Mouse (Mus musculus) gastrocnemius, adult 18-20 months (tissue): ENCODE results near the gene Fam13a. TPM values are rescaled to one million over a fixed set of nuclear protein-coding genes. Genes with fewer than 3 reads are reported as not detected.
A peak's percentile ranks its signal among the peaks of the same experiment; 100 is the strongest.

Experiments
- DNase-seq: peaks from one replicate; pipeline ENCODE4 v3.0.0; 2021; ENCODE audit warnings: low spot score
- long read RNA-seq, 2 experiments: library from polyadenylated mRNA; stranded (forward); transcript quantifications; one replicate each; pipeline ENCODE4 v2.0.0; 2021
- total RNA-seq, 2 experiments: library from RNA; stranded (reverse); gene quantifications; 2 replicates each; pipeline ENCODE4 v1.2.3; 2021

The Fam13a gene
- total RNA-seq, result 1 to 10 TPM; 9.6 to 9.8 TPM
- long read RNA-seq, experiment 1, result 0 reads
- long read RNA-seq, experiment 2, result 0 reads

DNA sequence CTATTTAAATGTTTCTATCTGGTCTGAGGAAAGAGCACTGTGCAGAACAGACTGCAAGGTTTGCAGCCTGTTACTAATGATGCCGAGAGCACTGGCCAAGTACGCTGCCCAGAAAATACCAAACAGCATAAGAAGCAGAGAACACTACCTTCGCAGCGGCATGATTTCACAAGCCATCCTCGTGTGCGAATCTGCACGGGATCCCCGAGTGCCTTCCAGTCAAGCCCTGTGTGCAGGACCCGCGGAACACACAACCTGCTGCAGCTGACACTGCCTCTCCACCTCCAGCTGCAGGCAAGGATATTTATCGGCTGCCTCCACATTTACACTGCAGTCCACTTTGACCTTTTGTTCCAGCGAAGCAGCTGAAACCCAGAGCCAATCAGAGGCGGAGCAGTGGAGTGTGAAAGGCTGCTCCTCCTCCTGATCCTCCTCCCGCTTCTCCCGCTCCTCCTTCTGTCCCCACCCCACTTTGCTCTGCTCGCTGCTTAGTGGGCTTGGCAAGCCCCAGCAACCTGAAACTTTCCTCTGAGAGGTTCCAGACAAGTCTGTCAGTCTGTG is at the start of gene Fam13a:
Gene Fam13a (minus strand): TSS at position 386 of the 561 bp plus-strand sequence.
- peak; percentile 90 for DNase-seq

DNA sequence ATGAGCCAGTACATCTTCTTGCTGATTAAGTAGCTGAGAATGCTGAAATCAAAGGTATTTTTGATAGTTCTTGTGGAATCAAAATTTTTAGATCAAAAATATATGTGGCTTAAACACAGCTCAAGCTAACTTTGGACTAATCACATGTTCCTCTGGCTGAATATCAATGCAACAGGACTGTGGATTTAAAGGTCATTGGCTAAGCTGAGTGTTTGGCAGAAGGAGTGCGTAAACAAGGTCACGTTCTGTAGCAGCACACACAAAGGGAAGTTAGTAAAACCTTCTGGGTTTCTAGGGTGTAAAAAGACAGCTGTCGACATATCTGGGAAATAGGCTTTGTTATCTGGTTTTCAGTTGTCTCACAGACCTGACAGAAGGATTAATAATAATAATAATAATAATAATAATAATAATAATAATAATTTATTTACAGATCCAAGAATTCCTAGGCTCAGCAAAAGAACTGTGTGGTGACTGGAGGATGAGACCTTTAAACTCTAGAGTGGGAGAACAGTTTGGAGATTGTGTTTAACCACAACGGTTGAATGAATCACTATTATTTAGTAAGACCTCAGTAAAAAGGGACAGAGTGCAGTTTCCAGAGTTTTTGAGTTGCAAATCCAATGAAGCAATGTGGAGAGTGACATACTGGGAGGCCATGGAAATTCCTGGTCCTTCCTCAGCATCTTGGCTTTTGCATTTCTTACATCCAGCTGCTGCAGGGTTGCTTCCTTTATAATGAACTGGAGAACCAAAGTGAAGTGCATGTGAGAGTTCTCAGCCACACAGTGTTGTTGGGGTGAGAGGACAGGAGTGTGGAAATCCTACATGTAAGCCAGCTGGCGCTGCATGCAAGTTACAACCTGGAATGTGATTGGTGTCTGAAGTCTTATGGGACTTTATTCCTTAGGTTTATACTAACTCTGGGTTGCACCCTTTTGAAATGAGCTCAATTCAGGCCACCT is 48.0 kb upstream of the Fam13a start:
- DNase-seq, result peak; percentile 4

GRCm38 (mm10) chr6:59071691-59072090 is 47.3 kb upstream of the Fam13a start:
- no peak for DNase-seq

- peak; percentile 36 for DNase-seq
Measured at GRCm38 (mm10) chr6:59068187-59068586, 43.8 kb upstream of the Fam13a start.

GRCm38 (mm10) chr6:59064440-59064839 is 40.1 kb upstream of the Fam13a start:
- DNase-seq, result no peak

DNA sequence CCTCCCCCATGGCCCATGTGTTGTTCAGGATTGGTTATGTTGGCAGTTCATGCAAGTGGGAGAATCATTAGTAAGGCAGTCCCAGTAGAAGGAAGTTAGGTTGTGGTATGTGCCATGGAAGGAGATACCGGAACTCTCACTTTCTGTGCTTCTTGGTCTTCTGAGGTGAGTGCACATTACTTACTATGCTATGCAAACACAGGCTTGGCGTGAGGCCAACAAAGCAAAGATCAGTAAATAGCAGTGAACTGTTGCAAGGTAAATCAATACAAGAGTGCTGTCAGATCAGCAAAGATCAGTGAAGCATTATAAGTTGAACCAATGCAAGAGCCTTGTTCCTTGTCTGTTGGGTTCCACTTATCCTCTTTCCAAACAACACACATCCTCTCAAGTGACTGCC is 28.9 kb upstream of the Fam13a start:
- no peak for DNase-seq

- DNase-seq, result peak; percentile 13
Measured at GRCm38 (mm10) chr6:59039719-59040118, 15.4 kb upstream of the Fam13a start.

GRCm38 (mm10) chr6:59032748-59033147 is 8.4 kb upstream of the Fam13a start:
- DNase-seq, result no peak

DNA sequence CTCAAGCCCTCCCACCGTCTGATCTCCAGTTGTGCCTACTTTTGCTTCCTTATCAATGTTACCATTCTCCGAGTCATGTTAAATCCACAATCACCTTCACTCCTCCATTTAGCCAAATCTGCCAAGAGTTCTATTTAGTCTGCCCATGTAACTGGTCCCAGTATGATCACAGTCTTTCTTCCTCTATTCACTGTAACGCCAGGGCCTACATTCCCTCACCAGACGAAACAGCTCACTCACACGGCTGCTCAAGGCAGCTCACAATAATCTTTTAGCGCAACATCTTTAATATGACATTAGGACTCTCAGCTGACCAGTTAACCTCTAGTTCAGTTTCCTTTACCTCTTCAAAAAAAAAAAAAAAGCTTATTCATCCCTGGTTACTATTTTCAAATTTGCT is 7.2 kb upstream of the Fam13a start:
- no peak for DNase-seq

GRCm38 (mm10) chr6:59030667-59031066 is 6.3 kb upstream of the Fam13a start:
- no peak for DNase-seq

- DNase-seq, result no peak
Measured at GRCm38 (mm10) chr6:59030037-59030436, 5.7 kb upstream of the Fam13a start.

DNA sequence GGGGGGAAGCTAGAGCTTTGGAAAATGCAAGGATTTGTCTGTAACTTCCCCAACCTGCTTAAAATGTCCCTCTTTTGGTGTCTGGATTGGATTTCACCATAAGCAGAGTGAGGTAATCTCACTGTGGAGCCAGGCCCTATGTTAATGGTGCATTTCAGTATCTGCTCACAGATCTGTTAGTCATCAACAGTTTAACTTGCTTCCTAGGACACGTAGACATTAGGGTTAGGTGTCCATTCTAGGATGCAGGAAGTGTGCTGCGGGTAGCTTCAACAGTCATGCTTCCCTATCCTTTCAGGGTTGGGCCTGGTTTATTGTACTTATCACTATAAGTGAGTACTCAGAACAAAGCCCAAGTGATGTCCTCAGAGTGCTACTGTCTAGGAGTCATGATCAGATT is 4.5 kb upstream of the Fam13a start:
- no peak for DNase-seq

DNA sequence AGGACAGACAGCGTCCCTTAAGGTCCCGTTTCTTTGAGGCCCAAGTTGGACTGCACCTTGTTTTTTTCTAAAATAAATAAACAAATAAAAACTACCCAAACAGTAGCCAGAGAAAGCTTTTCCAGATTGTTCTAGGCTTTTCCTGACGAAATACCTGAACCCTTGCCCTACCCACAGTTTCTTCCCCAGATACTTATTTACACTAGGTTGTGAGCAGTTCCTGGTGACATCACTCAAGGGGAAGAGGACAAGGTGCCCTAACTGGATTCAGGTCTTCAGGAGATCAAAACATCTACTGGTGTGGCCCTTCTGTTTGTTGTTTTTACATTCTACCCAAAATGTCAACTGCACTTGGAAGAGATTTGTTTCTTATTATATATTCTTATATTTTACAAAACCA is 457 bp upstream of the Fam13a start:
- no peak for DNase-seq

- DNase-seq, result no peak
Measured at GRCm38 (mm10) chr6:59023455-59024163, 740 bp downstream of the Fam13a start.

DNA sequence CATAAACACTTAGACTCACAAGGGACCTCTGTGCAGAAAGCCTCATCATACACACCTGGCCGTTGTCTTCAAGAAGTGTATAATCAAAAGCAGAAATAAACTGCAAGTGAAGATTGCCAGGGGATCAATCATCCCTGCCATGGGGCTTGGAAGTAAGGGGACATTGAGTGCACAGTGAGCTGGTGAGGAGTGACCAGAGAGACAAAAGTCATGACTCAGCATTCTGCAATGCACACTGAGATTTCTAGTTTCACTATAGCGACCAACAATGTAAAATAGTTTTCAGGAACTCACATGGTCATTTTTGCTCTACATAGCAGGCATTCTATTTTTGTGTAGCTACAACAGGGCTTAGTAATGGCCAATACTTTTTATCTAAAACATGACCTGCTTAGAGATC is 1.7 kb downstream of the Fam13a start:
- no peak for DNase-seq

DNA sequence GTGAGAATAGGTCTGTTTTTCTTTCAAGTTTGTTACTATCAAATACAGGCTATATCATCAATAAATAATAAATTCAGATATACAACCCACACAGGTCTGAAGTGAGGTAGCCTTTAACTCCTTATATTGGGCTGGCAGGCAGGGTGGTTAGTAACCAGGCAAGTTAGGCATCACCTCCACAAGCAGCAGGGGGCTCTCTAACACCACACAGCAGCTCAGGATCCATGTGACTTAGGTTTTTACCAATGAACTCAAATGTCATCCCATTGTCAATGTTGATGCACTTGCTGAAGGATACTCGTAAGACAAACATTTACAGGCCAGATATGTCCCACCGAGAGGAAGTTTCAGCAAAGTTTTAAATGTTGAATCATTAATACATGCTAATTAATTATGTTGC is 4.0 kb downstream of the Fam13a start:
- DNase-seq, result peak; percentile 38

DNA sequence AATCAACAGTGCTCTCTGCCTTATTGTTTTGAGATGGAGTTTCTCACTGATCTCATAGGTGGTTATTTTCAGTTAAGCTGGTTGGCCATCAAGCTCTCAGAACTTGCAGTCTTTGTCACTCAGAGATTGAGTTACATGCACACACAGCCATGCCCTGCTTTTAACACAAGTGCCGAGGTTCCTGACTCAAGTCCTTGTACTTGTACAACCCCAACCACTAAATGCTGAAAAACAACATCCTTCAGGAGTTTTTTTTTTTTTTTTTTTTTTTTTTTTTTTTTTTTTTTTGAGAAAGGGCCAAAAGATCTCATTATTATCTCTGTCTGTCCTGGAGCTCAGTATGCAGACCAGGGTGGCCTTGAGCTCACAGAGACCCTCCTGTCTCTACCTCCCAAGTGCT is 4.5 kb downstream of the Fam13a start:
- DNase-seq, result no peak

- DNase-seq, result no peak
Measured at GRCm38 (mm10) chr6:59016336-59016832, 8.0 kb downstream of the Fam13a start.

- DNase-seq, result no peak
Measured at GRCm38 (mm10) chr6:59014760-59015159, 9.6 kb downstream of the Fam13a start.

DNA sequence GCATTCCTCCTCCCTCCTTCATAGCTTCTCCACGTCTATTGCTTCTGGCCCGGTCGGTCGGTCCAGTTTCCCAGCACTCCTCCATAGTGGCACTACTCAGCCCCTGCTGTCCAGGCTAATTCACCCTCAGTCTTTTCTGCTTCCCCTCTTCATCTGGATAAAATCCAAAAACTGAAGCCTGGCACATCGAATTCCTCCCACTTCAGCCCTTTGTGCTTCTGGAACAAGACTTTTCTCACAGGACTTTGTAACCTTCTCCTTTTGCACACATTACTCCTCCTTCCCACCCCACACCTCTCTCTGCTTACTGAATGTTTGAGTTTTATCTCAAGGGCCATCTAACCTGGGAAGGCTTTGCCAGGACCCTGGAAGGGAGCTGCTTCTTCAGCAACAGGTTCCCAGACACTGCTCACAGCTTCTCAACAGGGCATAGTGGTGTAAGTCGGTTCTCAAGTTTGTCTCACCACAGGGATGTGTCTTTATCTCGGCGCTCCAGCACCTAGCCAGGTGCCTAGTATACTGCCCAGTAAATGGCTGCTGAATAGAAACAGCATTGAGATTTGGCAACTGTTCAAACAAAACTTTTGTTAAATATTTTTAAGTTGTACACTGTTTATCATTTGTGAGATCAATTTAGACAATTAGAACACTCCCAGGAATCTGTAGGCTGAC is 10.1 kb downstream of the Fam13a start:
- DNase-seq, result no peak

GRCm38 (mm10) chr6:59010792-59011191 is 13.6 kb downstream of the Fam13a start:
- peak; percentile 15 for DNase-seq
